Mouse (Mus musculus) ES-E14 (cell line): ENCODE data around the gene Asic1. TPM values are rescaled to one million over a fixed set of nuclear protein-coding genes. Genes with fewer than 3 reads are reported as not detected.
A peak's percentile ranks its signal among the peaks of the same experiment; 100 is the strongest.

Experiments used
- DNase-seq: peaks from one replicate; pipeline ENCODE4 v3.0.0-alpha.2; 2013; ENCODE audit warnings: low read depth, low spot score
- H3K27ac ChIP-seq: 2 replicates; pipeline ENCODE4 v1.5.1; 2012; ENCODE audit warnings: low read depth, mild to moderate bottlenecking, low read length, moderate library complexity, mixed read lengths; ENCODE audit not compliant: poor library complexity, insufficient read depth, severe bottlenecking
- H3K36me3 ChIP-seq: 2 replicates; pipeline ENCODE4 v1.6.1; 2012; ENCODE audit warnings: mild to moderate bottlenecking, low read length, moderate library complexity, mixed read lengths; ENCODE audit not compliant: control insufficient read depth, poor library complexity, insufficient read depth, severe bottlenecking
- H3K4me1 ChIP-seq, 2 experiments: fragments of 150-350 bp in 1 of 2; sonication (generic) in 1 of 2; 2 replicates each; pipeline ENCODE4 v1.6.1; 2012; ENCODE audit warnings: low read length in 2 of 2, mild to moderate bottlenecking in 1 of 2, mixed read lengths in 1 of 2; ENCODE audit not compliant: control insufficient read depth in 2 of 2, insufficient read depth in 2 of 2, poor library complexity in 1 of 2
- H3K4me3 ChIP-seq, 2 experiments: fragments of 150-350 bp in 1 of 2; sonication (generic) in 1 of 2; 2 replicates each; pipeline ENCODE4 v1.5.1; 2012; ENCODE audit warnings: low read length in 2 of 2, low read depth in 1 of 2, mild to moderate bottlenecking in 1 of 2, mixed read lengths in 1 of 2; ENCODE audit not compliant: insufficient read depth in 1 of 2, poor library complexity in 1 of 2, severe bottlenecking in 1 of 2
- H3K9ac ChIP-seq: 2 replicates; pipeline ENCODE4 v1.6.1; 2012; ENCODE audit warnings: low read depth, mild to moderate bottlenecking, low read length, mixed read lengths; ENCODE audit not compliant: poor library complexity, insufficient read depth, severe bottlenecking
- H3K9me3 ChIP-seq: fragments of 150-350 bp; sonication (generic); 2 replicates; pipeline ENCODE4 v1.6.1; 2012; ENCODE audit warnings: low read depth, mild to moderate bottlenecking, low read length; ENCODE audit not compliant: control insufficient read depth, insufficient read depth
- CHD2 ChIP-seq: IDR thresholded peaks from 2 replicates; pipeline ENCODE4 v1.6.1; 2014; ENCODE audit warnings: mild to moderate bottlenecking, low read depth, low read length, inconsistent platforms
- HCFC1 ChIP-seq: IDR thresholded peaks from 2 replicates; pipeline ENCODE4 v1.6.1; 2012; ENCODE audit warnings: low read length, inconsistent platforms, borderline replicate concordance; ENCODE audit not compliant: insufficient read depth
- MAFK ChIP-seq: IDR thresholded peaks from 2 replicates; pipeline ENCODE4 v1.6.1; 2014; ENCODE audit warnings: mild to moderate bottlenecking, low read depth, low read length, inconsistent platforms; ENCODE audit not compliant: insufficient read depth
- ZC3H11A ChIP-seq: IDR thresholded peaks from 2 replicates; pipeline ENCODE4 v1.6.1; 2012; ENCODE audit warnings: low read depth, mild to moderate bottlenecking, inconsistent platforms, low read length, borderline replicate concordance
- ZNF384 ChIP-seq: IDR thresholded peaks from 2 replicates; pipeline ENCODE4 v1.6.1; 2012; ENCODE audit warnings: low read depth, low read length, inconsistent platforms
- in situ Hi-C, 2 experiments: fragments of 600-800 bp; cut with MboI; formaldehyde crosslinking; loops; one replicate each; pipeline ENCODE4 v1.15.1; 2025; ENCODE audit warnings: low sequenced_read_pairs in 2 of 2, inconsistent platforms in 1 of 2; ENCODE audit not compliant: unreplicated experiment in 2 of 2
- total RNA-seq: library from RNA; depleted of rRNA; stranded (reverse); fragments of 300-350 nt; gene quantifications from 2 replicates; pipeline ENCODE4 v1.2.3, GENCODE M21; 2012

Asic1 gene
- total RNA-seq, 1 experiment: 6.6 TPM

- no peak overlapping the region for H3K9ac ChIP-seq
- in situ Hi-C loops: no loop called here
- H3K27ac ChIP-seq: no peak overlapping the region
- no peak for DNase-seq
- H3K4me1 ChIP-seq: peaks cover 0 to 14% of the 10 kb centered on the region in 2 experiments; a peak in 3 of 4 replicates
- no peaks in the 10 kb centered on the region for H3K9me3 ChIP-seq
- no peak for TF ChIP-seq HCFC1
- no peak for TF ChIP-seq MAFK
- TF ChIP-seq ZC3H11A: no peak
- no peak for TF ChIP-seq CHD2
- no peak for TF ChIP-seq ZNF384
- peaks cover 15% of the 10 kb centered on the region for H3K36me3 ChIP-seq
- no peak overlapping the region for H3K4me3 ChIP-seq
Measured at GRCm38 (mm10) chr15:99644776-99645175, 25.4 kb upstream of the Asic1 start.

DNA sequence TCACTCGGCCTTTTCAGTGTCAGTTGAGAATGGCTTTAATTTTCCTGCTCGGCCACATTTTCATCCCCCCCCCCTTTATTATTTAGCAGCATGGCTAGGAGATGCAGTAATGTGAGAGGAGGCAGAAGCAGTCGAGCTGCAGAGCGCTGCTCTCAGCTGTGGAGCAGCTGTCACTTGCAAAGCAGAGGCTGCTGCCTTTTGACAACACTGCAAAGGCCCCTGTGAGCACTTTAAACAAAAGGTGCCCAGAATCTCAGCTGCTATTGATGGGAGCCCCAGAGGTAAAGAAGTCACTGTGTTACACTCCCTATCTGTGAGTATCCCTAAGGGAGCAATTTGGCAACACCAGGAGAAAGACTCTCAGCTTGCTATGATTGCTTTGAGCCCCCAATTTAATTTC, 21.8 kb upstream of the Asic1 start:
- Histone ChIP-seq H3K27ac (no peak overlapping the region), H3K4me1 (peaks cover 5 to 21% of the 10 kb centered on the region in 2 experiments; a peak in 3 of 4 replicates), H3K9me3 (no peaks in the 10 kb centered on the region), H3K4me3 (no peak overlapping the region), H3K36me3 (peaks cover 2% of the 10 kb centered on the region), H3K9ac (no peak overlapping the region)
- in situ Hi-C loops: no loop called here
- TF ChIP-seq HCFC1 (no peak), ZNF384 (no peak), CHD2 (no peak), MAFK (no peak), ZC3H11A (no peak)
- no peak for DNase-seq

DNA sequence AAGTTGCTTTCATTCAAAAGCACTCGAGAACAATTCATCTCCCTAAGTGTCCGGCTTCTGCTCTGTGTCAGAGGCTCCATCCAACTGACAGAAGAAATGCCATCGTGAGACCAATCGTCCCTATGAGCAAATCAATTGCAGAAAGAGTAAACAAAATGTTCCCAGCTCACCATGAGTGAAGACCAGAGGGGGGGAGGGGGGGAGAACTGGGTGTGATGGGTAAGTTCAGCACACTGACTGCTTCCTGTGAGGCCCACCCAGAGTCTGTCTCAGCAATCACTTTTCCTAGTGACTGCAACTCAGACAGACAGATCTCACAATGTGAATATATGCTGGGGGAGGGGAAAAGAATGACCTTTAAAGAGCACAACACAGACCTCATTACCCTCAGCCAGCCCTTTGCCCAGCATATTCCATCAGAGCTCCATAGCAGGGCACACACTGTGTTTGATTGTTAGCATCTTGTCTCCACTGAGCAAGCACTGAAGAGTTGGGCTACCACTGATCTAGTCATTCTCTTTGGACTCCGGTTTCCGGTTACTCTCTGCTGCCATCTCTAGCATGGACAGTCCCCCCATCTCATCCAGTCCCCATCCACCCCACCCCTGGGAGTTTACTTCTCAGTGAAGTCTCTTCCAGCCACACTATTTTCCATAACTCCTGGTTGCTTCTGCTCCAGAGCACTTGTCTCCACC, 21.0 kb upstream of the Asic1 start:
- Histone ChIP-seq H3K4me1 (peaks cover 6 to 23% of the 10 kb centered on the region in 2 experiments; a peak in 3 of 4 replicates), H3K4me3 (no peak overlapping the region), H3K36me3 (peaks cover 2% of the 10 kb centered on the region), H3K27ac (no peak overlapping the region), H3K9ac (no peak overlapping the region), H3K9me3 (no peaks in the 10 kb centered on the region)
- DNase-seq: no peak
- in situ Hi-C loops: no loop called here
- TF ChIP-seq ZNF384: no peak

- H3K9ac ChIP-seq: peak overlapping the region; percentile 10; the same call in 1 of the 2 replicates
- no peak overlapping the region for H3K27ac ChIP-seq
Measured at GRCm38 (mm10) chr15:99650304-99650703, 19.9 kb upstream of the Asic1 start.

More at GRCm38 (mm10) chr15:99650304-99650703, 19.9 kb upstream of the Asic1 start:
- Histone ChIP-seq H3K4me3 (peak overlapping the region; percentile 81 to 97), H3K4me1 (peaks cover 8 to 26% of the 10 kb centered on the region in 2 experiments; a peak in 3 of 4 replicates), H3K36me3 (peaks cover 2% of the 10 kb centered on the region), H3K9me3 (no peaks in the 10 kb centered on the region)
- in situ Hi-C loops: no loop called here
- TF ChIP-seq ZC3H11A (no peak), HCFC1 (no peak), ZNF384 (no peak), MAFK (no peak), CHD2 (no peak)
- DNase-seq: no peak
